Mouse (Mus musculus): ENCODE results near the gene Emc8.

Gene Emc8

DNA sequence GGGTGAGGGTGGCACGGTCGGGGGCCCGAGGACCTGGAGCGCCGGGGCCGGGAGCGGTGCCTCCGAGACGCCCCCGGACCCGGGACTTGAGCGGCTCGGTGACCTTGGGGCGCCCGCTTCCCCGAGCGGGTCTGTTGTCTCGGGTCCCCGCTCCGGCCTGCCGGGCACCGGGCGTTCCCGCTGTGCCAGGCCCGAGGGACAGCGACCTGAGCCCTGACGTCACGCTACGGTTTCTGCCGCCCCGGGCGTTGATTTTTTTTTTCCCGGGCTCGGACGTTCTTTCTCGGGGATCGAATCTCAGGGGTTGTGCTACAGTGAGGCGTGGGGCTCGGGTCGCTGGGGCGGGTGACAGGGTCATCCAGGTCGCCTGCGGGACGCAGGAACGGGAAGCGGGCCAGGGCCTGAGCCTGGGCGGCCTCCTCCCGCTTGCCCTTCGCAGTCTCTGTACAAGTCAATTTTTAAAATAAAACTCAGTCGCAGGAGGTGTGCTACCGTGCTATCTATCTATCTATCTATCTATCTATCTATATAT, at the start of gene Emc8:
TSS of gene Emc8 (minus strand) at position 200 of the 532 bp plus-strand sequence.
- no peak for DNase-seq

DNA sequence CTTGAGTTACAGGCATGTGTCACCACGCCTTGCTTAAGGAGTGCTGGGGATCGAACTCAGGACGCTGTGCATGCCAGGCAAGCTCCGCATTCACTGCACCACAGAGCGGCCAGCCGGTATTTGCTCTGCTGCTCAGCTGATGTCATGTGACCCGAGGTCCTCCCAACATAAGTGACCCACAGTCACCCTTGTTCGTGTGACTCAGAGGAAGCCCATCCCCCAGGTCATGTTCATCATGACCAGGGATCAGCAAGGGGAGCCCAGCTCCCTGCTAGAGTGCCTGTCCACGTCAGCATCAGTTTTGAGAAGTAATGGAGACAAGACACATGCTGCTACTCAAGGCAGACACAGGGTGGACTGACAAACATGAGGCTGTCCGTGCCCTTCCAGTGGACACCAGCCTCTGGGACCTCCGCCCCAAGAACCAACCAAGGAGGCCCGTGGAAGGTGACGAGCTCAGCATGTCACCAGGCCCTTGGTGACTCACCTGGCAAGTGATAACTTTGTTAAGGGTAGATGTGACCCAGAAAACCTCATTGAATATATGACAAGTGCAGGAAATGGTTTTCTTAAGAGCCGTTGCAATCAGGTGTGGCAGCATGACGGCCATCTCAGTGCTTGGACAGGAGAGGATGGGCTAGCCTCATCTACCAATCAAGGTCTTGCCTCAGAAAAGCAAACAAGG, 47.8 kb upstream of the Emc8 start:
- no peak for DNase-seq

DNA sequence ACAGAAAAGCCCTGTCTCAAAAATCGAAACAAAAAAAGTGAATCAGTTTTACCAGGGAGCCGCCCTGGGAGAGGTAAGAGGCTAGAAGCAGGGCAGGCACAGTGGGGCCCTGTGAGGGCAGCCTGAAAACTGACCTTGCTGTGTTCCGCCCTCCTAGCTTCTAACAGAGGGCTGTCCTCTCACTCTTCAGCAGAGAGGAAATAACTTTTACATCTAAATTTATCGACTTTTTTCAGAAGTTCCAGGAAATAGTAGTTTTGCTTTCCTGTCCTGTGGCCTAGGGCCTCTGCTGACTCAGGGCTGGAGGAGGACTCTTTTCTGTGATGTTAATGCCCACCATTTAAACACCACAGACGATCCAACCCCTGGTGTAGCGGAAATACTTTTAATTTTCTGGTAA, 46.8 kb upstream of the Emc8 start:
- DNase-seq: no peak

DNA sequence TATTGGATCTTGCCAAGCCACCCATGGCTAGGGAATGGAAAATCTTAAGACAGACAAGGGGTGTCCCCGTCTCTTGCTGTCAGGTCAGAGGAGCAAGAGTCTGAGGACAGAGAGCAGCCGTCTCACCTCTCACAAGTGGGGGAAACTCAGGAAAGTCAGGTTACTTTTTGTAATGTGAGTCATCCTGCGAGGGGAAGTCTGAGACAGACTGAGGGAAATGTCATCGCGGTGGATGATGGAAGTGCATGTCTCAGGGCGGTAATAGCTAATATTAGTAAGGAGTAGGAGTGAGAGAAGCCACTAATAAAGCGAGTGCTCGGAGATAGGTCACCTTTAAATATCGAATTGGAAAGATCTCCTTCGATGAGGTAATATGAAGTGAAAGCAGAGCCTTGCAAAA, 40.8 kb upstream of the Emc8 start:
- DNase-seq: no peak

DNA sequence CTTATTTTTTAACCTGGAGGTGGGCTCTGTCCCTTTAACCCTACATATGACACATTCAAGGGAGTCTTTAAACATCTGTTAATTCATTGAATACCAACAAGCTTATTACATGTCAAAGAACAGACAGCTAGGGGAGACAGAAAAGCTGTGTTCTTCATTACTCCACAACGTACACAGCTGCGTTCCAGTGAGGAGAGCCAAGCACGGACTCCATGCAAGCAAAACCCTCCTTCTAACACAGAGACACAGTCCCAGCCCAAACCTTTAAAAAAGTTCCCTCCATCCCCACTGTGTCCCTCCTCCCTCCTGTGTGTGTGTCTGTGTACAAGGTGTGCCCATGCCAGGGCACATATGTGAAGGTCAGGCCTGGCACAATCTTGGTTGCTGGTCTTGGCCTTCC, 37.8 kb upstream of the Emc8 start:
- no peak for DNase-seq

DNA sequence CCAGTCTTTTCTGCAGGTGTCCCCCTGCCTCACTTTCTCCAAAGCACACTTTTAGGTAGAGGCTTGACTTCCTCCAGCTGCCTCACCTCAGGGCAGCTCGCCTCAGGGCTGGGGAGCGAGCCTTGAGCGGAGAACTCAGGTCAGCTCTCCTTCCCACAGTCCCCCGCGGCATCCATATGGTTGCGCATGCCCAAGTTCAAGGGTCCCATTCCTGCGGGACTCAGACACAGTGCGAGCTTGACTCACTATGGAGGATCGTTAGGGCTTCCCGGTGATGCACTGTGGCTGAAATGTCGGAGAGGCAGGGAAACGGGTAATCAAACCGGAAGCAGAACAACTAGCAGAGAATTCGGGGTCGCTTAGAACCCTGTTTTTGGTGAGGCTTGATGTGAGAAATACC, 36.8 kb upstream of the Emc8 start:
- no peak for DNase-seq

DNA sequence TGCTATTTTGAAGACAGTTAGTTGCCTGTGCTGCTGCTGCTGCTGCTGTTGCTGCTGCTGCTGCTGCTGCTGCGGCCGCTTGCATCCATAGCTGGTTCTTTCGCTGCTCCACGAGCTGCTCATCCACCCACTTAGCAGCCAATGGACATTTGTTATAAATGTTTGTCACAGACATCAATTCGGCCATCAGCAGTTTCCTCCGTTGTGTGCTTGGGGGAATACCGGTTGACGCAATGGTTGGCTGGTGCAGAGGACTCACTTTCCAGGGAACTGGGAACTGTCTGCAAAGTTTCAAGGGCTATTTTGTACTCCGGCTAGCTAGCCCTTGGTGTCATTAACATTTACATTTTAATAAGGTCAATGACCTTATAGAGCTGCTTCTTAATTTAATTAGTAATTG, 35.8 kb upstream of the Emc8 start:
- no peak for DNase-seq

DNA sequence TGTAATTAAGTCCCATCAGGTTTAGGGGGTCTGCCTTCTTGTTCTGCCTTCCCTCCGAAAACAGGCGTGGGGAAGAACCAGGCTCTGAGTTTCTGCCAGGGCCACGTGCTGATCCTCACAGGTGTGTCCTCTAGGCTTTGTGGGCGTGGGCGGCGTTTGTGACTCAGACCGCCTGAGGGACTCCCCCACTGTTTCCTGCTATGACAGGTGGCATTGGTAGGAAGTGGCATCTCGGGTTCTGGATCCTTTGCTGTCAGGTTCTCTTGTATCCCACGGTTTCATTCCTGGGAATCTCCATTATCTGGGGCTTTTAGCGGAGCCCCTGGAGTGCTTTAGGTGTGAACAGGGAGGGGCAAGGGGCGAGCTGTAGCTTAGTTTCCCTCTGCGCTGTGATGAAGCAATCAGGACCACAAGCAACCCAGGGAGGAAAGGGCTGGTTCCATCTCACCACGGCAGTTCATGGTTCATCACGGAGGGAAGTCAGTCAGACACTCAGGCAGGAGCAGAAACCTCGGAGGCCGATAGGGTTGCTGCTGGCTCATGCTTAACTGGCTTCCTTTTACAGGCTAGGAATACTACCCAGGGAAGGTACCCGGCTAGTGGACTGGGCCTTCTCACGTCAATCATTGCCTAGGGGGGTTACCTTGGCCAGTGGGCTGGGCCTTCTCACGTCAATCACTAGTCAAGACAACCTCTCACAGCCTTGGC, 33.5 kb upstream of the Emc8 start:
- DNase-seq: peak; percentile 84

DNA sequence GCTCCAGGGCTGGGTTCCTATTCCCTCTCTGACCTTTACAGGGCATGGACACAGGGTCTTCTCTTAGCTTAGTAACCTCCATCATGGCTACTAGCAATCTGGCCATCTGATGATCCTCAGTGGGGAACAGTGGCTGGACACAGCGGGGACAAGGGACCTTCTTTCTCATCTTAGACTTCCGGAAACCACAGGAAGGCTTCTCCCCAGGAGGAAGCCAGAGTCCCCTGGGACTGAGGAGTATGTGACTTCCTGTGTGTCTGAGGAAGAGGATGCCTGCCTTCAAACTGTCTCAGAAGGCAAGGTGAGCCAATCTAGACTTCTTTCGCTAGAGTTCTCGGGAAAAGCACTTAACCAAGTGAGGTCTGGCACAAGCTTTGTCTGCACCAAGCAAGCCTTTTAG, 31.7 kb upstream of the Emc8 start:
- DNase-seq: no peak

DNA sequence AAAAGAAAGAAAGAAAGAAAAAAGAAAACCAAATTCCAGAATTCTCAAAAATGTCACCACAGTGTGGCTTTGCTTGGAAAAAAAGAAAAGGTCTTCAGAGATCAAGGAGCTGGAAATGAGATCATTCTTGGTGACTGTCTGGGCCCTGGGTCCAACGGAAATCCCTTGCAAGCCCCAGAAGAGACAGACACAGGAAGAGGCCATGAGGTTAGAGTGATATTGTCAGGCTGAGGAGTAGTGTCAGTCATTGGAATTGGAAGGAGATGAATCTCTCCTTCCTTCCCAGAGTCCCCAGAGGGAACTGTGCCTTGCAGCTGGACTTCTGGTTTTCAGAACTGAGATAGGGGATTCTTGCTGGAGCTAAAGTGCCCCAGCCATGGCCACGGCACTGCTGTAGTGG, 31.2 kb upstream of the Emc8 start:
- DNase-seq: no peak

DNA sequence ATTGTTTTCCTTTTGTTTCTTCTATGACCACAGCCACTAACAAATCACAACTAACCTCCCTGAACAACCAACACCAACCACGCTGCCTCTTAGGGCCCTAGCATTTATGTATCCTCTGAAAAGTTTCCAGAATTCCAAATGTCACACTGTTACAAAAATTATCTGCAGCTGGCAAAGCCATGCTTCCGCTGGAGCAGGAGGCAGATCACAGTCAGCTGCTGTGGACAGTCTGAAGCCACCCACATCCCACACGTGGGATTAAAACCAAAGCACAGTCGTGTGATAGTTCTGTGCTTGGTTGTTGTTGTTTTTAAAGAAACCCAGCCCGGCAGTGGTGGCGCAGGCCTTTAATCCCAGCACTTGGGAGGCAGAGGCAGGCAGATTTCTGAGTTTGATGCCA, 30.7 kb upstream of the Emc8 start:
- no peak for DNase-seq

DNA sequence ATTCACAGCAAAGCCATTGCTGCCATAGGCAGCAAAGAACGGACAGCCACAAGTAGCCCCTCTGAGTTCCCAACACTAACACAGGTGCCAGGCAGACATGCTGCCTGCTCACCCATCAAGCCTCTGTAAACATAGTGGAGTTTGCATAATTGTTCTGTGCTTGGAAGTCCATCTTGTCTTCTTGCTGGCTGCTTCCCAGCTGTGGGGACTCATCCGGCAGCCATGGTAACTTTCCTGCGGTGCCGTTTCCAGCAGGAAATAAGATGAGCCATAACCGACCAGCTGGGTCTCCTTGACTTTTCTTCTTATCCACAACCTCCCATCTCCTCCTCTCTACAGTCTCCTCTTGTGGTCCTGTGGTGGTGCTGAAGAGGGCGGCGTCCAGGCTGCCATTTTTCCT, 30.1 kb upstream of the Emc8 start:
- DNase-seq: no peak

DNA sequence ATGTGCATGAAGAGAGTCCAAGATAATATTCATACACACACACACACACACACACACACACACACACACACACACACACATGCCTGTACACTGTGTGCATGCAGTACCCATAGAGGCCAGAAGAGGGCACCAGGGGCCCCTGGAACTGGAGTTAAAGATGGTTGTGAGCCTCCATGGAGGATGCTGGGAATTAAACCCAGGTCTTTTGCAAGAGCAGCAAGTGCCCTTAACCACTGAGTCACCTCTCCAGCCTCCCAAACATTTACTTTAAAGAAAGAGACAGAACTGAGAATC, 29.6 kb upstream of the Emc8 start:
- peak; percentile 38 for DNase-seq

DNA sequence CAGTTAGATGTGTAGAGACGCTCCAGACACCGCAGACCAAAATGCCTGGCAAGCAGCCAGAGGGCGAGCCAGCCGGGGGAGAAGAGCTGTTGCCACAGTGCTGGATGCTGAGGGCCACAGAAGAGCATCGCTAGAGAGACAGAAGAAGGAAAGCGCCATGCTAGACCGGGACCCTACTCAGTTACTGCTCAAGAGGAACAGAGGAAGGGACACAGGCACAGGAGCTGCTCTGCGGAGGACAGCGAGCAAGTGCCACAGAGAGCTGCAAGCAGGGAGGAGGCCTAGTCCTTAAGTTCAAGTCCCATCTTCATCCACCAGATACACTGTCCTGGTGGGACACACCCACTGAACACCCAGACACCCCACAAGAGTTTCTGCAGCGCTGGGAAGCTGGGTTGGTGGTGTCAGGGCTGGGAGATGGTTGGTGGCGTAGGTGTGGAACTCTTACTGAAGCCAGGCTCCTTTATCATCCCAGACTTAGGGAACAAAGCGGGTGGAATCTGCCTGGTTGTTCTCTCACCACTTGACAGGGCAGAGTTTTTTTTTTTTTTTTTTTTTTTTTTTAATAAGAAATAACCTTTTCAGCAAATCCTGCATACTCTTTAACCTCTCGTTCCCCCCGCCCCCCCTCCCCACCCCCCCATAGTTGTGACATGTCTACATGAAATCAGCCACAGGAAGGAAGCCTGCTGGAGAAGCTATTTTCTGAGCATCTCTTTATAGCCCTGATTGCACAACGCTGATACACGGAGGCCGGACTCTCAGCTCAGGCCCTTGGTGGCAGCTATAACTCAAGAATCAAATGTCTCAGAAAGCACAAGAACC, 29.0 kb upstream of the Emc8 start:
- peak; percentile 82 for DNase-seq

DNA sequence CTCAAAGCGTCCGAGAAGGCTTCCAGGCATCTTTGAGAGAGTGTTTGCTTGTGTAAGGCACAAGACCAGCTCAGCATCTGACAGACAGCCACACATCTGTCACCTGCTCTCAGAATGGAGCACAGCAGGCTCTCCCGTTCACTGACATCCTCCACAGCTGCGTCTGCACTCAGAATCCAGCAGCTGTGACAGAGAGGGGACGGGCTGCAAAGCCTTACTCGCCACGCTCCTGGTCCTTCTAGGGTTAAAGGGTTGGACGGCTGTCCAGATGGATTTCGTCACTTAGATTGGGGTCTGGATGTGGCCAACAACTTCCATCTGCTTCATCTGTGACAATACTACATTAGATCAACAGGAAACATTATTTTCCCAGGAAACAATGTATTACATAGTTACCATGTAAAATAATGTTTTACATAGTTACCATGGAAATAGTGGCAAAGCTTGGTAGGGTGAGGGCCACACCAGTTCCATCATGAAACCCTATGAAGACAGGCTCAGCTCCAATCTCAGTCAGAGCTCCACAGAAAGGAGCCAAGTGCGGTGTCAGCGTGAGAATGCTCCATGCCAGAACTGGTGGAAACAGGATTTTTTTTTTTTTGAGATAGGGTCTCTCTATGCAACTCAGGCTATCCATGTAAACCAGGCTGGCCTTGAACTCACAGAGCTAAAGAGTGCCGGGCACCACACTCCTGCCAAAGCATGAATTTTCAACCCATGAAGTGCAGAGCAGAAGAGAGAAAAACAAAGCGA, 28.2 kb upstream of the Emc8 start:
- peak; percentile 75 for DNase-seq

DNA sequence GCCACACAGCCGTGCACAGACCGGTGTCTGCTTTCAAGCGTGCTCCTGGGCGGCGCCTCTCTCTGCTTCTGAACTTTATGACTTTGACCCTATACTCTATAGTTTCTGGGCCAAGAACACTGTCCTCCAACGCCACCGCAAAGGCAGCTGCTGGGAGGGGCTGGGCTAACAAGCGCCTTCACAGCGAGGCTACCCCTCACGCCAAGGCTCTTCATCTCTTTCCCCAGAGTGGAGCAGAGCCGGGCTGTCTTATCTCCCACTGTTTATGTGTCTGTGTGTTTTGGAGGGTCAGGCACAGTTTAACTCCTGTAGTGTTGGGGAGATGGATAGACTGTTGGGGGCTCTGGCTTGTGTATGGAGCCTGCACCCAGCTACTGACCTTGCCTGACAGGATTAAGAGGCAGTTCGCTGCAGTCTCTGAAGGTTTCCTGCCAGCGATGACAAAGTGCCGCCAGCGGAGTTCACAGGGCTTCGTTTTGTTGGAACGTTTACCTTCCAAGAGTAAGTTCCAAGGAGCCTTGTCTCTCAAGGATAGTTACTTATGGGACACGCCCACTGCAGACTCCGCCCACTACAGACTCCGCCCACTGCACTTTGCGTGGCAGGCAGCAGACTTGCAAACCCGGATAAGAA, 25.6 kb upstream of the Emc8 start:
- no peak for DNase-seq

DNA sequence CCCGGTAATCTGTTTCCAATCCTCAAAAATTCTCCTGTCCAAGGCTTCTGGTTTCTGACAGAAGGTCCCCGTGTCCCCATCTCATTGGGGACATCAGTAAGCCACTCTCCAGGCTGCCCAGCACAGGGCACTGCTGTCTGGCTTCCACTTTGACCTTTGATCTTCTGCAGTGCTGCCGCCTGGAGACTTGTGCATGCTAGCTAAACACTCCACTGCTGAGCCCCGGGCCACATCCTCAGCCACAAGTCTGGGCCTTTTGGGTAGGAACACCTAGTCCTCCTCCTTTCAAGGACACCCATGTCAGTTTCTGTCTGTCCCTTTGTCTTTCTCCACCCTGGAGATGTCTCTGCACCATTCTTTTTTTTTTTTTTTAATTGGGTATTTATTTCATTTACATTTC, 24.6 kb upstream of the Emc8 start:
- no peak for DNase-seq

DNA sequence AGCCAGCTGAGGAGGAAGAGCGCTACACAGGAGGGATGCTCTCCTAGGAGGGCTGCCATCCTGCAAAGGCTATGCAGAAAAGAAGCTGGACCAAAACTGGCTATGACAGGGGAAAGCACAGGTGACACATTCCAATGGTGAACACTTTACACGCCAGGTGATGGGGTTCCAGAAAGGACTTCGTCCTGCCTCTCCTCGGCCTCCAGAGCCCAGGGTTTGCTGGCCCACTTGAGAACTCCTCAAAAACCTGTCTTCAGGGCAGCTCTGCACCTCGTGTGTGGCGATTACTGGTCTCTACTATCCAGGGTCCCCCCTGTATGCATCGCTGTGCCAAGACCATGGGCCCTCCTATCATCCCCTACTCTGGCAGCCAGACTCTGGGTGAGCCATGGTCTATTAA, 20.1 kb upstream of the Emc8 start:
- no peak for DNase-seq

DNA sequence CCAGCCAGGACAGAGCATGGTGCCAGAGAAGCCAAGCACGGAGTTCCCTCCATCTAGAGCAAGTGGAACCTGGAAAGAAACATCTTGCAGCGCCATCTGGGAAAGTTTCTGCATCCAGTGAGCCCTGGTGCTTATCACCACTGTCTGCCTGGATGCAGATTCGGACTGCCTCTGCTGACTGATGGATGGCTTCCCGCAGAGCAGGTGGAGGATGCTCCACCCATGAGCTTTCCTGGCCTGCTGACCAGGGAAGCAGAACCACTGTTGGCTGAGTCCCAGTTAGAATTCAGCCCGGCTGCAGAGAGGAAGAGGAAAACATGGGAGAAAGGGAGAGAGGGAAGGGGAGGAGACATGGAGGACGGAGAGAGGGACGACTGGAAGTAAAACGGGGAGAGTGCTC, 19.4 kb upstream of the Emc8 start:
- DNase-seq: no peak

DNA sequence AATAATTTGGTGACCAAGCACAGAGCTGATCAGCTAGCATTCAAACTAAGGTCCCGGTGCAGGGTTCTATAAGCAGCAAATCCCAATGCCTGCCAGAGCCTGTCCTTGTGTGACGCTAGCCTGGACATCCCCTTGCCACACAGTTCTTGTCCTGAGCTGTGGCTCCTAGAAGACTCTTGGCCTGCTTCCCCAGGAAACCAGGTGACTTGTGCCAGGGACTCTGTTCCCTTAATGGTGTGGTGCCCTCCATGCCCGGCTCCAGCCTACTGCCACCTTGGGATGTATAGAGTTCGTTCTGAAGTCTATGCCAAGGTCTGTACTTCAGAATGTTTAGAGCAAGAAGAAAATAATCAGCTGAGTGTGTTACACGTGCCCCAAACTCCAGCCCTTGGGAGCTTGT, 18.2 kb upstream of the Emc8 start:
- DNase-seq: no peak

DNA sequence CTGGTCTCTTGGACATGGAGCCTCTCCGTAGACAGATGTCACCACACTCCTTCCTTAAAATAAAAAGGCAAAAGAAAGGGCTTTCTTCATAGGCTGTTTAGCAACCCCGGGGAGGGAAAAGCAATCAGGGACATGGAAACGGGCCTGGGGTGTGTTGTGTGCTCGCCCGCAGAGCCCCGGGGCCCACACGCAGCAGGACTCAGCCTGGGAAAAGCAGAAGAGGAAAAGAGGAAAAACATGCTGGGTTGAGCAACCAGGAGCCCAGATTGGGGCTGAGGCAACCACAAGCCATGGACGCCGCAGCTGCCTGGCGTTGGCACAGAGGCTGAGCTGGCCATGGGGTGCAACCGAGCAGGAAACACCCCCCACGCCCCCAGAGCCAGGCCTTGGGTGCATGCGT, 17.7 kb upstream of the Emc8 start:
- no peak for DNase-seq

DNA sequence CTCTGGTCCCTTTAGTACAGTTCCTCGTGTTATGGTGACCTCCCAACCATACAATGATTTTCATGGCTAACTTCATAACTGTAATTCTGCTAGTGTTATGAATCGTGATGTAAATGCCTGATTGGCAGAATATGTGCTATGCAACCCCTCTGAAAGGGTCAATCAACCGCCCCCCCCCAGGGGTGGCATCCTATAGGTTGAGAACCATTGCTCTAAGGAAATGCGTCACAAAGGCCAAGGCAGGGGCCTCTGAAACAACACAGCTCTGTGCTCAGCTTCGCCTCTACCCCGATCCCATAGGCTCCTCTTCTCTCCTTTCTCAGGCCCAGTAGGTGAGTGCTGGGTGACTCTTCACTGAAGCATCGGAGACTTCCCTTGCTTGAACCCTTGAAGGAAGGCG, 17.2 kb upstream of the Emc8 start:
- DNase-seq: no peak

DNA sequence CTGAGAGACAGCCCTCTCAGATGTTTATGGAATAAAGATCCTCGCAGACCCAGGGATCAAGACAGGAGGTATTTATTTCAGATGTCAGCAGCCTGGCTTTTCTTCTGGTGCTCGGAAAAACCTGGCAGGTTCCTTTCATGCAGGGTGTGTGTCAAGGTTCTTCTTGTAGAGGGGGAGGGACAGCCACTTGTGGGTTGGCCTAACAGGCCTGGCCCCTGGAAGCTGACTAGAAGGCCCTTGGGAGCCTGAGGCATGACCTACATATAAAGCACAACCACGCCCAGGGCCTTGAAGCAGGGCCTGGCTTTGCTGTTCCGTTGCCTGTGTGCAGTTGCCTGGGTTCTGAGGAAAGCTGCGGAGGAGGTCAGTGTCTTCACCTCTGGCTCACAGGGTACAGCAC, 16.7 kb upstream of the Emc8 start:
- DNase-seq: no peak

All from thymus, postnatal 25 days (tissue).